Mouse (Mus musculus) cerebellum, adult 2 months (tissue): ENCODE results near the gene Ppil6. TPM values are rescaled to one million over a fixed set of nuclear protein-coding genes. Genes with fewer than 3 reads are reported as not detected.

ENCODE experiments used
- DNase-seq, 2 experiments: peaks; one replicate each; pipeline ENCODE4 v3.0.0; 2021
- H3K27ac ChIP-seq: fragments of 200-500 bp; 2 replicates; pipeline ENCODE4 v1.5.1; 2012; ENCODE audit warnings: low read length, control low read depth, inconsistent platforms; ENCODE audit not compliant: insufficient read depth
- H3K27me3 ChIP-seq: fragments of 200-500 bp; 2 replicates; pipeline ENCODE4 v1.6.1; 2012; ENCODE audit warnings: inconsistent platforms, mild to moderate bottlenecking, low read length, moderate library complexity; ENCODE audit not compliant: control insufficient read depth, insufficient read depth
- H3K4me1 ChIP-seq: fragments of 200-500 bp; 2 replicates; pipeline ENCODE4 v1.6.1; 2011; ENCODE audit warnings: low read length; ENCODE audit not compliant: control insufficient read depth, insufficient read depth
- H3K4me3 ChIP-seq: fragments of 200-500 bp; replicated peaks from 2 replicates; pipeline ENCODE3; 2011; ENCODE audit warnings: mild to moderate bottlenecking, low read depth, low read length, control low read depth; ENCODE audit not compliant: insufficient read depth
- CTCF ChIP-seq: fragments of 200-500 bp; IDR thresholded peaks from 2 replicates; pipeline ENCODE4 v1.5.1; 2011; ENCODE audit warnings: low read depth, mild to moderate bottlenecking, control low read depth, low read length, moderate library complexity, borderline replicate concordance; ENCODE audit not compliant: insufficient read depth
- POLR2A ChIP-seq: fragments of 200-500 bp; IDR thresholded peaks from 2 replicates; pipeline ENCODE4 v1.6.1; 2011; ENCODE audit warnings: low read length, control low read depth, borderline replicate concordance; ENCODE audit not compliant: insufficient read depth
- WGBS: fragments of 180-500 bp; shearing (Covaris S2); methylation state at CpG from one replicate; pipeline ENCODE4 v1.1.7; 2018; 5-methylcytosine and 5-hydroxymethylcytosine counted together
- polyA plus RNA-seq: library from polyadenylated mRNA; depleted of rRNA; stranded (reverse); fragments of >200 nt; gene quantifications from 2 replicates; pipeline ENCODE4 v1.2.3, GENCODE M21; 2012

The Ppil6 gene
- polyA plus RNA-seq, 1 experiment = 3.5 TPM

- Histone ChIP-seq H3K27ac (no peak overlapping the region), H3K4me1 (no peaks in the 10 kb centered on the region), H3K4me3 (no peak overlapping the region), H3K27me3 (no peaks in the 10 kb centered on the region)
- 11% methylated on average over 1 of the region's 1 CpGs for WGBS
- TF ChIP-seq CTCF (no peak), POLR2A (no peak)
- DNase-seq = no peak
Measured at GRCm38 (mm10) chr10:41525696-41526095, 35.5 kb downstream of the Ppil6 start.

GRCm38 (mm10) chr10:41529972-41530371 is 39.7 kb downstream of the Ppil6 start:
- Histone ChIP-seq H3K27me3 (no peaks in the 10 kb centered on the region), H3K4me3 (no peak overlapping the region), H3K27ac (no peak overlapping the region), H3K4me1 (no peaks in the 10 kb centered on the region)
- WGBS = 89% methylated on average over 5 of the region's 5 CpGs
- no peak for DNase-seq
- no peak for TF ChIP-seq POLR2A
- TF ChIP-seq CTCF = no peak

- Histone ChIP-seq H3K4me3 (no peak overlapping the region), H3K27me3 (no peaks in the 10 kb centered on the region), H3K4me1 (no peaks in the 10 kb centered on the region), H3K27ac (no peak overlapping the region)
- no peak for DNase-seq
- no peak for TF ChIP-seq CTCF
- no peak for TF ChIP-seq POLR2A
- 87% methylated on average over 2 of the region's 2 CpGs for WGBS
Measured at GRCm38 (mm10) chr10:41535991-41536390, 45.8 kb downstream of the Ppil6 start.

GRCm38 (mm10) chr10:41536714-41537113 is 46.5 kb downstream of the Ppil6 start:
- no peak for DNase-seq
- no peaks in the 10 kb centered on the region for H3K27me3 ChIP-seq
- no peak for TF ChIP-seq CTCF
- no peak for TF ChIP-seq POLR2A

GRCm38 (mm10) chr10:41537226-41537982 is 47.2 kb downstream of the Ppil6 start:
- WGBS = 85% methylated on average over 4 of the region's 4 CpGs
- Histone ChIP-seq H3K4me1 (no peaks in the 10 kb centered on the region), H3K27me3 (no peaks in the 10 kb centered on the region), H3K4me3 (no peak overlapping the region), H3K27ac (no peak overlapping the region)
- no peak for DNase-seq
- no peak for TF ChIP-seq CTCF
- TF ChIP-seq POLR2A = no peak

More at GRCm38 (mm10) chr10:41536714-41537113, 46.5 kb downstream of the Ppil6 start:
- Histone ChIP-seq H3K4me3 (no peak overlapping the region), H3K27ac (no peak overlapping the region), H3K4me1 (no peaks in the 10 kb centered on the region)
- 93% methylated on average over 1 of the region's 1 CpGs for WGBS

GRCm38 (mm10) chr10:41537983-41538330 is 47.7 kb downstream of the Ppil6 start:
- Histone ChIP-seq H3K4me3 (no peak overlapping the region), H3K27me3 (no peaks in the 10 kb centered on the region), H3K4me1 (no peaks in the 10 kb centered on the region), H3K27ac (no peak overlapping the region)
- no peak for DNase-seq
- WGBS = 95% methylated on average over 3 of the region's 3 CpGs
- no peak for TF ChIP-seq CTCF
- no peak for TF ChIP-seq POLR2A

- WGBS = 96% methylated on average over 4 of the region's 4 CpGs
- Histone ChIP-seq H3K4me1 (no peaks in the 10 kb centered on the region), H3K27ac (no peak overlapping the region), H3K4me3 (no peak overlapping the region), H3K27me3 (no peaks in the 10 kb centered on the region)
- no peak for DNase-seq
- no peak for TF ChIP-seq POLR2A
- no peak for TF ChIP-seq CTCF
Measured at GRCm38 (mm10) chr10:41538986-41539385, 48.7 kb downstream of the Ppil6 start.

GRCm38 (mm10) chr10:41542057-41542456 is 51.8 kb downstream of the Ppil6 start:
- H3K4me3 ChIP-seq = no peak overlapping the region
- H3K27me3 ChIP-seq = no peaks in the 10 kb centered on the region
- TF ChIP-seq POLR2A (no peak), CTCF (no peak)
- peaks cover 4% of the 10 kb centered on the region; the same call in 1 of the 2 replicates for H3K4me1 ChIP-seq
- DNase-seq = no peak
- no peak overlapping the region for H3K27ac ChIP-seq
- 96% methylated on average over 6 of the region's 6 CpGs for WGBS
